Mouse (Mus musculus): ENCODE data around the gene Ugt1a10. TPM values are rescaled to one million over a fixed set of nuclear protein-coding genes. Genes with fewer than 3 reads are reported as not detected.
"Not testable (repeated sequence)": the region's sequence is repeated elsewhere in the genome, so short reads cannot be mapped to it uniquely, and the experiment has no call there.

Ugt1a10 gene
- polyA plus RNA-seq, 1 experiment = not detected

DNA sequence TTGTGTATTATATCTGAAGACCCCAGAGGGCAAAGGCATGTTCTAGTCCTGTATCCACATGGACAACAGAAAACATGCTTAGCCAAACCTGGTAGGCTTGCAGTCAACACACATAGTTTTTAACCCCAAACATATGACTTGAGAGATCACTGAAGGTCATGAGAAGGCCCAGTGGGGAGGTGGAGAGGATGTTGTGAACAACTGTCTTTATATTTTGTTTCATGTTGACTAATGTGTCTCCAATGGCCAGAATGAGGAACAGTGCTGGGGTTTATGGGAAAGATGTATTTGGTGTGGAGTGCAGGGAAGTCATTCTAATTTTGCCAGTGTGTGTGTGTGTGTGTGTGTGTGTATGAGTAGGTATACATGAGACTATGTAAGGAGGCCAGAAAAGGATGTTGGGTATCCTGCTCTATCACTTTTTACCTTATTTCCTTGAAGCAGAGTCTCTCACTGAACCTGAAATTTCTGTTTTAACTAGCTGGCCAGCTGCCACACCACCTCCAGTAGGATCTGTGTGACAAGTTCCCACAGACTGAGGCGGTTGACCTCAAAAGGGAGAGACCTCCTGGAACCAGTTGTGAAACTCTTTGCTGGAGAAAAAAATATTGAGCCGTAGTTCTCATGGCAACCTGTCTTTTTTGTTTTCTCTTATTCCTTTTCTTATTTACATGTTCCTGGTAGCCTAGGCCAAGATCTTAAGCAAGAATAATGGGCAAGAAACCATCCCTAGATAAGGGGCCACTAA is 169.0 kb downstream of the Ugt1a10 start:
- no peak for DNase-seq (ENCODE audit: low read depth)
- no peak for TF ChIP-seq POLR2A (IDR thresholded peaks at IDR 0.05; ENCODE audit: borderline replicate concordance, extremely low read depth, insufficient read depth, insufficient read length, poor library complexity, severe bottlenecking)
- no peak for TF ChIP-seq CTCF (IDR thresholded peaks at IDR 0.05; ENCODE audit: borderline replicate concordance, extremely low read depth, insufficient read depth, insufficient read length)

DNA sequence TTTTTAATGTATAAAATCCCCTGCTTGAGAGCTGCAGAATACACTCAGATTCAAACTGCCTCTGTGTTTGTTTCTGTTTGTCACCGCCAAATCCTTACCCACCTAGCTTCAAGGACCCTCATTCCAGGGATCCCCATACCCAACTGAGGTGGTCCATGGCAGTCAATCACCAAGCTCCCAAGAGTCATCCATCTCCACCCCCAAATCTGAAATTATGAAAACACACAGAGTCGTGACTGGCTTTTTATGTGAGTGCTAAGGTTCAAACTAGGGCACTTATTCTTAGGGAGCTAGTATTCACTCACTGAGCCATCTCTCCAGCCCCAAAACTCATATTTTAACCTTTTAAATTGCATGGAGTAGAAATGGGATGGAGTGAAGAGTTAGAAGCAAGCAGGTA is 170.1 kb downstream of the Ugt1a10 start:
- DNase-seq (ENCODE audit: low read depth) = not testable (repeated sequence)

DNA sequence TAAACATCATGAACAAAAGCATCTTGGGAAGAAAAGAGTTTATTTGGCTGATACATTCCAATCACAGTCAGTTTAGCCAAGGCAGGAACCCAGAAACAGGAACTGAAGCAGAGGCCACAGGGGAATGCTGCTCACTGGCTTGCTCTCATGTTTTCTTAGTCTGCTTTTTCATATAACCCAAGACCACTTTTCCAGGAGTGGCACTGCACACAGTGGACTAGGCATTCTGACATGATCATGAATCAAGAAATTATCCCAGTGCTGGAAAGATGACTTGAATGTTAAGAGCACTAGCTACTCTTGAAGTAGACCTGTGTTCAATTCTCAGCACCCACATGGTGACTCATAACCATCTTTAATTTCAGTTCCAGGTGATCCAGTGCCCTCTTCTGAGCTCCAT is 170.6 kb downstream of the Ugt1a10 start:
- TF ChIP-seq CTCF (IDR thresholded peaks at IDR 0.05; ENCODE audit: borderline replicate concordance, extremely low read depth, insufficient read depth, insufficient read length) (no peak), POLR2A (IDR thresholded peaks at IDR 0.05; ENCODE audit: borderline replicate concordance, extremely low read depth, insufficient read depth, insufficient read length, poor library complexity, severe bottlenecking) (no peak)
- no peak for DNase-seq (ENCODE audit: low read depth)

DNA sequence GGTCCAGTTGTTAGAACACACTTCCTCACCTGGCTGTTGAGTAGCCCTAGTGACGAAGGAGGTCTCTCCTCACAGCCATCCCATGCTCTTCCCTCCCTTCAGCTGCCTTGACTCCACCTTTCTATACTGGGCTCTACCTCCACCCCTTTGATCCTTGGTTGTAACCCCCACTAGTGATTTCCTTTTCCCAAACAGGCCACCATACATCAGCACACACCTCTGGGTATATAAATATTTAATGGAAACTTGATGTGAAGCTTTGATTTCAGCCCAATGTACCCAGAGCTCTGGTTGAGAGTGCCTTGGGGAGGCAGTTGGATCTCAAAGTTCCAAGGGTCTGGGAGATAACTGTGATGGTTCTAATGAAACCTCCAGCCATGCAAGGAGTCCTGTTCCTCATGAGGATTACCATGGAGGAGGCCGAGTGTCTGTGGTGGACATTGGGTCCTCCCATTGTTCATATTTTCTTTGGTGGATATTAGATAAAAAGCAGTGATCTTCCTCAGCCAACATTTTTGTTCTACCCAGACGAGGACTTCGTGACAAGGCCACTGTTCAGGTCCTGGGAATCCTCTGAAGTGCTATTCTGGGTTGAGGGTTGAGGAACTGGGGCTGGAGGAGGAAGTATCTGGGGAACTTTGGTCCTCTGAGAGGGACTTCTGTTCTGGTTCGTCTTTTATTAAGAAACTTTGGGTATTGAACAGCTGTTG is 171.6 kb downstream of the Ugt1a10 start, which contains the start of gene Mroh2a:
TSS of gene Mroh2a (plus strand) at position 317 of the 710 bp plus-strand sequence.
- TF ChIP-seq CTCF (IDR thresholded peaks at IDR 0.05; ENCODE audit: borderline replicate concordance, extremely low read depth, insufficient read depth, insufficient read length) = no peak
- TF ChIP-seq POLR2A (IDR thresholded peaks at IDR 0.05; ENCODE audit: borderline replicate concordance, extremely low read depth, insufficient read depth, insufficient read length, poor library complexity, severe bottlenecking) = no peak
- no peak for DNase-seq (ENCODE audit: low read depth)

- TF ChIP-seq POLR2A (IDR thresholded peaks at IDR 0.05; ENCODE audit: borderline replicate concordance, extremely low read depth, insufficient read depth, insufficient read length, poor library complexity, severe bottlenecking) = no peak
- TF ChIP-seq CTCF (IDR thresholded peaks at IDR 0.05; ENCODE audit: borderline replicate concordance, extremely low read depth, insufficient read depth, insufficient read length) = no peak
- no peak for DNase-seq (ENCODE audit: low read depth)
These were observed 172.3 kb downstream of the Ugt1a10 start for GRCm38 (mm10) chr1:88227482-88227881.

- TF ChIP-seq POLR2A (IDR thresholded peaks at IDR 0.05; ENCODE audit: borderline replicate concordance, extremely low read depth, insufficient read depth, insufficient read length, poor library complexity, severe bottlenecking) (no peak), CTCF (IDR thresholded peaks at IDR 0.05; ENCODE audit: borderline replicate concordance, extremely low read depth, insufficient read depth, insufficient read length) (no peak)
- DNase-seq (ENCODE audit: low read depth) = no peak
These were observed 172.9 kb downstream of the Ugt1a10 start for GRCm38 (mm10) chr1:88228121-88228520.

- TF ChIP-seq POLR2A (IDR thresholded peaks at IDR 0.05; ENCODE audit: borderline replicate concordance, extremely low read depth, insufficient read depth, insufficient read length, poor library complexity, severe bottlenecking) (no peak), CTCF (IDR thresholded peaks at IDR 0.05; ENCODE audit: borderline replicate concordance, extremely low read depth, insufficient read depth, insufficient read length) (no peak)
- DNase-seq (ENCODE audit: low read depth) = no peak
These were observed 174.4 kb downstream of the Ugt1a10 start for GRCm38 (mm10) chr1:88229566-88229965.

DNA sequence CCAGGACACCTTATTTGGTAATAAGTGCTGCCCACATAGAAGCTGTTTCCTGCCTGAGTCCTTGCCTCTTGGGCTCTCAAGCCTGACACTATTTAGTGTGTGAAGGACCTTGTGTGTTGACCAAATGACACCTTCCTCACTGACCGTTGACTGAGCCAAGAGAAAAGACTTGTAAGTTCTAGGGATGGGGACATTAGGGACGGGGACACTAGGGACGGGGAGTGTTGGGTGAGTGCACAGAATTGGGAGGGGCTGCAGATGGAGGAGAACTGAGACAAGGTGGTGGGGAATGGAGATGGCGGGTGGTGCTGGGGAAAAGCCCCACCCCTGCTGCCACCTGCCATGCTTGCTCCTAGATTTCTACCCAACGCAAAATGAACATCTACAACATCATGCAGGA is 174.8 kb downstream of the Ugt1a10 start:
- no peak for TF ChIP-seq CTCF (IDR thresholded peaks at IDR 0.05; ENCODE audit: borderline replicate concordance, extremely low read depth, insufficient read depth, insufficient read length)
- TF ChIP-seq POLR2A (IDR thresholded peaks at IDR 0.05; ENCODE audit: borderline replicate concordance, extremely low read depth, insufficient read depth, insufficient read length, poor library complexity, severe bottlenecking) = no peak
- no peak for DNase-seq (ENCODE audit: low read depth)

DNA sequence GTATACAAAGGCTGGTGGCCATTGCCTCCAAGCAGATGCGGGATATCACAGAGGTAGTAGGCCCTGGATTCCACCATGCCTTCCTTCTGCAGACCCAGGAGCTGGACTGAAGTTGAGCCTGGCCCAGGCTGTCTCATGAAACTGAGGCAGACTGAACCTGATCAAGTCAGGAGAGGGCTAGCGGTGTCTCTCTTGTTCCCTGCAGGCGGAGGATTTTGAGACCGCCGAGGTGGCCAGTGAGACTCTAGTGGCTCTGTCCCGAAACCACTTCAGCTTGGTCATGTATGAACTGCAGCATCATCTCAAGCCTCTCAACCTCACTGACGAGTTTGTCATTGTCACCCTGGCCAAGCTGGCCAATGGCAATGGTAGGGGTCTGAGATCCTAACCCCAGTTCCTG is 175.2 kb downstream of the Ugt1a10 start:
- TF ChIP-seq POLR2A (IDR thresholded peaks at IDR 0.05; ENCODE audit: borderline replicate concordance, extremely low read depth, insufficient read depth, insufficient read length, poor library complexity, severe bottlenecking) (no peak), CTCF (IDR thresholded peaks at IDR 0.05; ENCODE audit: borderline replicate concordance, extremely low read depth, insufficient read depth, insufficient read length) (no peak)
- no peak for DNase-seq (ENCODE audit: low read depth)

GRCm38 (mm10) chr1:88230981-88231802 is 176.0 kb downstream of the Ugt1a10 start:
- no peak for TF ChIP-seq POLR2A (IDR thresholded peaks at IDR 0.05; ENCODE audit: borderline replicate concordance, extremely low read depth, insufficient read depth, insufficient read length, poor library complexity, severe bottlenecking)
- no peak for TF ChIP-seq CTCF (IDR thresholded peaks at IDR 0.05; ENCODE audit: borderline replicate concordance, extremely low read depth, insufficient read depth, insufficient read length)
- no peak for DNase-seq (ENCODE audit: low read depth)

- no peak for DNase-seq (ENCODE audit: low read depth)
- TF ChIP-seq POLR2A (IDR thresholded peaks at IDR 0.05; ENCODE audit: borderline replicate concordance, extremely low read depth, insufficient read depth, insufficient read length, poor library complexity, severe bottlenecking) (no peak), CTCF (IDR thresholded peaks at IDR 0.05; ENCODE audit: borderline replicate concordance, extremely low read depth, insufficient read depth, insufficient read length) (no peak)
These were observed 176.8 kb downstream of the Ugt1a10 start for GRCm38 (mm10) chr1:88231803-88232499.

Data from brain, embryonic 14.5 days (tissue).